Mouse (Mus musculus) liver, embryonic 11.5 days (tissue): ENCODE results near the gene Gm43951. TPM values are rescaled to one million over a fixed set of nuclear protein-coding genes. Genes with fewer than 3 reads are reported as not detected.

ENCODE experiments used
- ATAC-seq: fragments of 200-750 bp; cut with Nextera tagmentation; replicated peaks from 2 replicates; pipeline ENCODE4 v1.8.0; 2017; ENCODE audit warnings: moderate number of reproducible peaks, mild to moderate bottlenecking, moderate TSS enrichment, moderate library complexity; ENCODE audit not compliant: low FRiP score
- DNase-seq: peaks from one replicate; pipeline ENCODE4 v3.0.0-alpha.2; 2017; ENCODE audit warnings: low spot score
- H3K27ac ChIP-seq: fragments of 300-500 bp; sonication (generic); 2 replicates; pipeline ENCODE4 v1.5.1; 2014; ENCODE audit warnings: mild to moderate bottlenecking, low read depth, low read length, control low read depth
- H3K27me3 ChIP-seq: fragments of 300-500 bp; sonication (generic); replicated peaks from 2 replicates; pipeline ENCODE4 v1.6.1; 2014; ENCODE audit warnings: low read length, mixed read lengths; ENCODE audit not compliant: control insufficient read depth, insufficient read depth
- H3K36me3 ChIP-seq: fragments of 300-500 bp; sonication (generic); 2 replicates; pipeline ENCODE4 v1.6.1; 2014; ENCODE audit warnings: mild to moderate bottlenecking, low read length, moderate library complexity, mixed read lengths; ENCODE audit not compliant: control insufficient read depth, insufficient read depth
- H3K4me1 ChIP-seq: fragments of 300-500 bp; sonication (generic); replicated peaks from 2 replicates; pipeline ENCODE4 v1.6.1; 2014; ENCODE audit warnings: low read length, mixed read lengths; ENCODE audit not compliant: control insufficient read depth, insufficient read depth
- H3K4me2 ChIP-seq: fragments of 300-500 bp; sonication (generic); 2 replicates; pipeline ENCODE4 v1.6.1; 2014; ENCODE audit warnings: mild to moderate bottlenecking, control low read depth, moderate library complexity
- H3K4me3 ChIP-seq: fragments of 300-500 bp; sonication (generic); 2 replicates; pipeline ENCODE4 v1.5.1; 2014; ENCODE audit warnings: low read depth, low read length, control low read depth
- H3K9ac ChIP-seq: fragments of 300-500 bp; sonication (generic); 2 replicates; pipeline ENCODE4 v1.6.1; 2014; ENCODE audit warnings: low read depth, low read length, control low read depth
- H3K9me3 ChIP-seq: fragments of 300-500 bp; sonication (generic); 2 replicates; pipeline ENCODE4 v1.6.1; 2016; ENCODE audit warnings: low read length, inconsistent platforms, mixed read lengths; ENCODE audit not compliant: control insufficient read depth
- WGBS: fragments of 180-500 bp; shearing (Covaris S2); extraction: QIAGEN DNeasy Blood & Tissue Kit; methylation state at CpG from one replicate; pipeline ENCODE4 v1.1.7; 2014; 5-methylcytosine and 5-hydroxymethylcytosine counted together
- polyA plus RNA-seq: library from polyadenylated mRNA; unstranded; fragments of >200 nt; fragmentation: Nextera tagmentation; extraction: Ambion mirVana; gene quantifications from 2 replicates; pipeline ENCODE4 v1.2.1, GENCODE M21; 2014

The Gm43951 gene
- not detected in 2 replicates for polyA plus RNA-seq

GRCm38 (mm10) chr11:72206341-72207203 lies at the start of gene Gm43951:
Gene Gm43951, minus strand, starts transcription at chr11:72206840.
- no peaks in the 10 kb centered on the region for H3K9me3 ChIP-seq

GRCm38 (mm10) chr11:72256441-72256840 lies 49.8 kb upstream of the Gm43951 start:
- H3K4me2 ChIP-seq = no peak overlapping the region
- H3K4me1 ChIP-seq = no peaks in the 10 kb centered on the region
- no peaks in the 10 kb centered on the region for H3K36me3 ChIP-seq
- no peak overlapping the region for H3K27ac ChIP-seq
- H3K9me3 ChIP-seq = no peaks in the 10 kb centered on the region
- WGBS = 71% methylated on average over 2 of the region's 2 CpGs
- no peak overlapping the region for H3K4me3 ChIP-seq
- ATAC-seq (no peak), DNase-seq (no peak)
- H3K9ac ChIP-seq = no peak overlapping the region
- no peaks in the 10 kb centered on the region for H3K27me3 ChIP-seq

More at GRCm38 (mm10) chr11:72206341-72207203, at the start of gene Gm43951:
- peak within 1 kb of the TSS; percentile 85 for H3K4me3 ChIP-seq
- no peak for DNase-seq
- no peaks in the 10 kb centered on the region for H3K27me3 ChIP-seq
- WGBS = under 1% methylated on average over 43 of the region's 43 CpGs
- H3K4me2 ChIP-seq = peak within 1 kb of the TSS; percentile 95
- peak; percentile 44 for ATAC-seq
- peak within 1 kb of the TSS; percentile 83 for H3K9ac ChIP-seq
- H3K4me1 ChIP-seq = peaks cover 11% of the 10 kb centered on the region
- no peaks in the 10 kb centered on the region; the same call in 1 of the 2 replicates for H3K36me3 ChIP-seq
- peak within 1 kb of the TSS; percentile 54 for H3K27ac ChIP-seq

GRCm38 (mm10) chr11:72255629-72256028 lies 49.0 kb upstream of the Gm43951 start:
- Histone ChIP-seq H3K4me3 (no peak overlapping the region), H3K9ac (no peak overlapping the region), H3K4me2 (no peak overlapping the region), H3K9me3 (no peaks in the 10 kb centered on the region), H3K36me3 (no peaks in the 10 kb centered on the region), H3K27ac (no peak overlapping the region), H3K4me1 (no peaks in the 10 kb centered on the region), H3K27me3 (no peaks in the 10 kb centered on the region)
- ATAC-seq (no peak), DNase-seq (no peak)
- 85% methylated on average over 4 of the region's 4 CpGs for WGBS

- Histone ChIP-seq H3K4me2 (no peak overlapping the region), H3K27ac (no peak overlapping the region), H3K27me3 (no peaks in the 10 kb centered on the region), H3K9me3 (no peaks in the 10 kb centered on the region), H3K4me1 (no peaks in the 10 kb centered on the region), H3K4me3 (no peak overlapping the region), H3K36me3 (no peaks in the 10 kb centered on the region), H3K9ac (no peak overlapping the region)
- ATAC-seq (no peak), DNase-seq (no peak)
- WGBS = 73% methylated on average over 8 of the region's 8 CpGs
These were observed 38.6 kb upstream of the Gm43951 start for GRCm38 (mm10) chr11:72245196-72245753.

GRCm38 (mm10) chr11:72240062-72240860 lies 33.6 kb upstream of the Gm43951 start:
- WGBS = 64% methylated on average over 4 of the region's 4 CpGs
- H3K9ac ChIP-seq = no peak overlapping the region
- no peaks in the 10 kb centered on the region for H3K27me3 ChIP-seq
- DNase-seq (no peak), ATAC-seq (no peak)
- no peak overlapping the region for H3K4me2 ChIP-seq
- no peak overlapping the region for H3K4me3 ChIP-seq
- H3K36me3 ChIP-seq = no peaks in the 10 kb centered on the region
- H3K27ac ChIP-seq = no peak overlapping the region
- no peaks in the 10 kb centered on the region for H3K4me1 ChIP-seq
- no peaks in the 10 kb centered on the region for H3K9me3 ChIP-seq

GRCm38 (mm10) chr11:72234013-72234412 lies 27.4 kb upstream of the Gm43951 start:
- no peak for DNase-seq
- Histone ChIP-seq H3K9ac (no peak overlapping the region), H3K9me3 (no peaks in the 10 kb centered on the region), H3K4me2 (no peak overlapping the region), H3K36me3 (no peaks in the 10 kb centered on the region), H3K27ac (no peak overlapping the region), H3K4me3 (no peak overlapping the region), H3K27me3 (no peaks in the 10 kb centered on the region), H3K4me1 (no peaks in the 10 kb centered on the region)
- ATAC-seq = no peak
- WGBS = 70% methylated on average over 5 of the region's 5 CpGs

GRCm38 (mm10) chr11:72232991-72233390 lies 26.4 kb upstream of the Gm43951 start:
- H3K4me3 ChIP-seq = no peak overlapping the region
- H3K27me3 ChIP-seq = no peaks in the 10 kb centered on the region; the same call in 1 of the 2 replicates
- 57% methylated on average over 1 of the region's 1 CpGs for WGBS
- no peak overlapping the region for H3K4me2 ChIP-seq
- H3K4me1 ChIP-seq = no peaks in the 10 kb centered on the region
- no peak overlapping the region for H3K27ac ChIP-seq
- H3K9ac ChIP-seq = no peak overlapping the region
- H3K36me3 ChIP-seq = no peaks in the 10 kb centered on the region
- H3K9me3 ChIP-seq = no peaks in the 10 kb centered on the region
- DNase-seq (no peak), ATAC-seq (no peak)

- H3K9ac ChIP-seq = no peak overlapping the region
- no peak overlapping the region for H3K27ac ChIP-seq
- WGBS = 75% methylated on average over 7 of the region's 7 CpGs
- ATAC-seq = no peak
- no peaks in the 10 kb centered on the region for H3K4me1 ChIP-seq
- no peak overlapping the region for H3K4me3 ChIP-seq
- H3K27me3 ChIP-seq = no peaks in the 10 kb centered on the region; the same call in 1 of the 2 replicates
- DNase-seq = no peak
- no peaks in the 10 kb centered on the region for H3K36me3 ChIP-seq
- H3K4me2 ChIP-seq = no peak overlapping the region
- H3K9me3 ChIP-seq = no peaks in the 10 kb centered on the region
These were observed 25.4 kb upstream of the Gm43951 start for GRCm38 (mm10) chr11:72232068-72232467.
